Mouse (Mus musculus) kidney, adult 9 months (tissue): ENCODE results near the gene Col4a3bp.
A peak's percentile ranks its signal among the peaks of the same experiment; 100 is the strongest.

ENCODE experiments used
- DNase-seq: peaks from one replicate; pipeline ENCODE4 v3.0.0; 2022

Col4a3bp gene

GRCm38 (mm10) chr13:96542081-96542889, at the start of gene Col4a3bp, which contains the start of gene Polk:
Gene Col4a3bp (plus strand): TSS chr13:96542618.
Gene Polk (minus strand): TSS chr13:96542579.
- peak; percentile 98 for DNase-seq

GRCm38 (mm10) chr13:96496630-96497029, 45.8 kb upstream of the Col4a3bp start:
- peak; percentile 9 for DNase-seq

- DNase-seq, result peak; percentile 46
Observed at GRCm38 (mm10) chr13:96499891-96500290, 42.5 kb upstream of the Col4a3bp start.

- no peak for DNase-seq
Observed at GRCm38 (mm10) chr13:96505661-96506060, 36.8 kb upstream of the Col4a3bp start.

GRCm38 (mm10) chr13:96506313-96506712, 36.1 kb upstream of the Col4a3bp start:
- DNase-seq, result no peak

GRCm38 (mm10) chr13:96507541-96507940, 34.9 kb upstream of the Col4a3bp start:
- no peak for DNase-seq

GRCm38 (mm10) chr13:96510635-96511034, 31.8 kb upstream of the Col4a3bp start:
- DNase-seq, result no peak

- DNase-seq, result no peak
Observed at GRCm38 (mm10) chr13:96511262-96511661, 31.2 kb upstream of the Col4a3bp start.

- peak; percentile 16 for DNase-seq
Observed at GRCm38 (mm10) chr13:96511893-96512292, 30.5 kb upstream of the Col4a3bp start.

GRCm38 (mm10) chr13:96514154-96514942, 28.1 kb upstream of the Col4a3bp start:
- no peak for DNase-seq

GRCm38 (mm10) chr13:96516249-96516648, 26.2 kb upstream of the Col4a3bp start:
- DNase-seq, result no peak

- no peak for DNase-seq
Observed at GRCm38 (mm10) chr13:96517335-96517734, 25.1 kb upstream of the Col4a3bp start.

GRCm38 (mm10) chr13:96521294-96521693, 21.1 kb upstream of the Col4a3bp start:
- DNase-seq, result no peak

GRCm38 (mm10) chr13:96527022-96527421, 15.4 kb upstream of the Col4a3bp start:
- no peak for DNase-seq

- DNase-seq, result no peak
Observed at GRCm38 (mm10) chr13:96527856-96528255, 14.6 kb upstream of the Col4a3bp start.

GRCm38 (mm10) chr13:96528776-96529175, 13.6 kb upstream of the Col4a3bp start:
- DNase-seq, result peak; percentile 60

- no peak for DNase-seq
Observed at GRCm38 (mm10) chr13:96529542-96529941, 12.9 kb upstream of the Col4a3bp start.

GRCm38 (mm10) chr13:96530064-96530463, 12.4 kb upstream of the Col4a3bp start:
- no peak for DNase-seq

- DNase-seq, result peak; percentile 34
Observed at GRCm38 (mm10) chr13:96532176-96532575, 10.2 kb upstream of the Col4a3bp start.

GRCm38 (mm10) chr13:96533742-96534141, 8.7 kb upstream of the Col4a3bp start:
- DNase-seq, result no peak

- DNase-seq, result no peak
Observed at GRCm38 (mm10) chr13:96536821-96537572, 5.4 kb upstream of the Col4a3bp start.

GRCm38 (mm10) chr13:96538103-96538502, 4.3 kb upstream of the Col4a3bp start:
- DNase-seq, result no peak

GRCm38 (mm10) chr13:96541381-96541780, 1.0 kb upstream of the Col4a3bp start:
- DNase-seq, result no peak
